Mouse (Mus musculus): ENCODE data around the gene Katnal1.

Gene Katnal1

DNA sequence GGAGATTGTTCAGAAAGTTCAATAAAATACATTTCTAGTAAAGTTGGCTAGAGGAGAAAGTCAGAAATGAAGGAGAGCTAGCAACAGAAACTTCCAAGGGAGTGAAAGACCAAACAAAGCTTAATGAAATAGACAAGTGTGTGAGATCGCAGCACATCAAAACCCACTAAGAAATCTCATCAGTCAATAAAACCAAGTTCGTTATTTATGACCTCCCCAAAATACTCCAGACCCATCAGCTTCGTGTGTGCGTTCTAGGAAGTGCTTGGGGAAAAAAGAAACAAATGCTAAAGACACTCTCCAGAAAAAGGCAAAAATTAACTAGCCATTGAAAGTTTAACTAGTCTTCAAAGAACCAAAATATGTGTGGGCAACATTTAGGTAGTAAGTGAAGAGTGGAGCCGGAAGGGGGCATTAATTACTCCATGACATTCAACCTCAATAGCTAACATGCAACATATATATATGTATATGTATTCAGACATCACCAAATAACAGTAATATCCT lies 1.4 kb downstream of the Katnal1 start:
- DNase-seq (ENCODE audit: low read depth, low spot score), result no peak

- no peak for DNase-seq (ENCODE audit: low read depth, low spot score)
Observed at GRCm38 (mm10) chr5:148924586-148924985, 4.5 kb downstream of the Katnal1 start.

DNA sequence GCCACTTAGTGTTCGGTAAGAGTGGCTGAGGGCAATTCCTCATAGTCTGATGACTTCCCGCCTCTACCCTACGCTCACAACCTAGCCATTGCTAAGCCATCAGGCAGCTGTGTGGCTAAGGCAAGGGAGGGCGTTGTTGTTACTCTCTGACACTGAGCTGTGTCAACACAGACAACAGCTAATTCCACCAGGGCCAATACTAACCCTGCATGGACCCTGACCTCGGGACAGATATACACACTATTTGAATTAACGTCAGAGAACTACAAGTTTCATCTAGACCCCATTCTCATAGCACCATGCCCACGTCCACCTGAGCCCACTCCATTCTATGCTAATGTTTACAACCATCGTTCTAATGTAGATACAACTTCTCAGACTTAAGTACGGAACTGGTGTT lies 5.1 kb downstream of the Katnal1 start:
- DNase-seq (ENCODE audit: low read depth, low spot score), result no peak

- no peak for DNase-seq (ENCODE audit: low read depth, low spot score)
Observed at GRCm38 (mm10) chr5:148923408-148923807, 5.7 kb downstream of the Katnal1 start.

GRCm38 (mm10) chr5:148922773-148923172 lies 6.3 kb downstream of the Katnal1 start:
- DNase-seq (ENCODE audit: low read depth, low spot score), result no peak

GRCm38 (mm10) chr5:148918049-148918448 lies 11.1 kb downstream of the Katnal1 start:
- DNase-seq (ENCODE audit: low read depth, low spot score), result no peak

DNA sequence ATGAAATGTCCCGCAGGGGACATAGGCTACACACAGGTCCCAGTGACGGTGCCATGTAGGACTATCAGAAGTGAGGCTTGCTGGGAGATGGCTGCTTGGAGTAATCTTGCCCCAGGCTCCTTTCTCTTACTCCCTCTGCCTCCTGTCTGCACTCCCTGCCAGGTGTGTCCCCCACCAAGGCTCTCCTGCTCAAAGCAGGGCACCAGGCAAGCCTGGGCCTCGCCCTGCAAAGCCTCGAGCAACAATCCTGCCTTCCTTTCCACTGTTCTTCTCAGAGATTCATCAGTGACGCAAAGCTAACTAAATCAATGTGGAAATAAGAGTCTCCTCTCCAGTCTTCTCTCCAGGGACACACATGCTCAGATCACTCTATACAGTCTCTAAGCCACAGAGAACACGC lies 12.3 kb downstream of the Katnal1 start:
- DNase-seq (ENCODE audit: low read depth, low spot score), result no peak

DNA sequence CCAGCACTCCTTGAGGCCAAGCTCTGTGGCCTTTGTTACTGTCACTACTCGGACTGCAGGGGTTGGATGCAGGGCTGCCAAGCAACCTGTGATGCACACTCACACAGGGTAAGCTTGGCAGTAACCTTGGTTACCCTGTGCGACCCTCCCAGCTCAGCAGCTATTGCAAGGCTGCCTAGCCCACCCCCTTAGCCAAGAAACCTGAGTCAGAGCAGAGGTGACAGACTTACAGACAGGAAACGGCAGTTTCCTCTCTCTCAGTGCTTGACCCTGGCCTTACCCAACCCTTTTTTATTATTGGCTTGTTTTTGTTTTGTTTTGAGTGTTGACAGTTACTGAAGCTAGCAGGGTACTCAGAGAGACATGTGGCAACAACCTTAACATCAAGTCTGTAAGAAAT lies 16.9 kb downstream of the Katnal1 start:
- DNase-seq (ENCODE audit: low read depth, low spot score), result no peak

DNA sequence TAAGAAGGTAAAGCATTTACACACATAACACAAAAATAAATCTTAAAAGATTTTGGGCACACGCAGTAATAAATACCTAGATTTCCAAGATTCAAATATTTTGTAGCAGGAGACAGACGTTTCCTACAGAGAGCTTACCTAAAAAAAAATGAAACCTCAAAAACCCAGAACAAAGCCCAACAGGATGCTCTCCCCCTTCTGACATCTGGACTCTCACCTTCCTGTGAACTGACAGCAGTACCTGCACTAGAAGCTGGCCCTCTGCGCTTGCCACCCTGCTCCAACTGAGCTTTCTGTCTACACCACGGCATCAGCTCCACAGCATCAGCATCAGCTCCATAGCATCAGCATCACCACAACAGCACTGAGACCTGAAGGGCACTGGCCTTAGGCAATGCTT lies 19.1 kb downstream of the Katnal1 start:
- no peak for DNase-seq (ENCODE audit: low read depth, low spot score)

DNA sequence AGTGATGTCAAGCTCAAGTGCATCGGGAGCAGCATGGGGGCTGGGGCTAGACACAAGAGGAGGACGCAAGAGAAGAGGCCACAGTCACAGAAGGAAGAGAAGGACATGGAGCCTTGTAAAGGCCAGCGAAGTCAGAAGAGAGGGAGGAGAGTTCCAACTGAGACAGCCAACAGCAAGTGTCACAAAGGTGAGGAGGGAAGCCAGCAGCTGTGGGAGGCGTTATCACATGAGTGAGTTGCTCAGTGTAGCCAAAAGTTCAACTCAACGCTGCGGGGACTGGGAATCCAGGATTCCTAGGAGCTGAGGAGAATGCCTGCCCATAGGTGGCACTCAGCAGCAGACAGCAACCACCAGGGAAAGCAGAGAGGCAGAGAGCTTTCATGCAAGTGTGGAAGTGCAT lies 19.7 kb downstream of the Katnal1 start:
- no peak for DNase-seq (ENCODE audit: low read depth, low spot score)

GRCm38 (mm10) chr5:148909057-148909395 lies 20.1 kb downstream of the Katnal1 start:
- DNase-seq (ENCODE audit: low read depth, low spot score), result no peak

DNA sequence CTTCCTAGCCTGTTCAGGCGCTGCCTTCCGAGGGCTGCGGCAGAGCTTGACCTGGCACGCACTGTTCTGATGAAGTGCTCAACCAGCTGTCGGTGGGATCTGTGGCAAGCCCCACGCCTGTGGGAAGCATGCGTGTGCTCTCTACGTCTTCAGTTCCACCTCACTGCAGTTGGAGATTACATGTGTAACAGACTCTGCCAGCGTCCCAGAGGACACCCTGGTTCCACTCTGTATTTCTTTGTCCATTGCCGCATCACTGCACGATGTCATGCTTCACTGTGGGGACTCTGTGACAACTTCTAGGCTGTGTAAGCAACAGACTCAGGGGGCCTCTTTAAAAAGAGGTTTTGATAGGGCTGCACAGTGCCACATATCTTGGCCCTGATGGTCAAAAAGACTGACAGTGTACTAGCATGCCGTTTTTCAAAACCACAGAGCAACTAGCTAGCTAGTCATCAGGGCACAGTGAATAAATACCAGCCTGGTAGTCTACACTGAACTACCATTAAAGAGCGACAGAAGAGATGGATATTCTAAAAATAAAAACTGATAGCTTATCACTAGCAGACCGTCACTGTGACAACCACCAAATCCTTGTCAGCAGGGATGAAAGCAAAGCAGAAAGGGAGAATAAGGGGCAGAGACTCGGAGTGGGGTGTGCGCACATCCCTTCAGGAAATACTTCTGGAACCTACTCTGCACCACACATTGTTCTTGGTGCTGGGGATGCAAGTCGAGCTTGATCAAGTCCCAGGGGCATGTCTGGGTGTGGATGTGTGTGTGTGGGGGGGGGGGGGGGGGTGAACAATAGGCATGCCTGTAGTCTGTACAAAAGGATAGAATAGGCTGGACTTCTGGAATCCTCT lies 20.7 kb downstream of the Katnal1 start:
- no peak for DNase-seq (ENCODE audit: low read depth, low spot score)

- DNase-seq (ENCODE audit: low read depth, low spot score), result no peak
Observed at GRCm38 (mm10) chr5:148906305-148906704, 22.8 kb downstream of the Katnal1 start.

DNA sequence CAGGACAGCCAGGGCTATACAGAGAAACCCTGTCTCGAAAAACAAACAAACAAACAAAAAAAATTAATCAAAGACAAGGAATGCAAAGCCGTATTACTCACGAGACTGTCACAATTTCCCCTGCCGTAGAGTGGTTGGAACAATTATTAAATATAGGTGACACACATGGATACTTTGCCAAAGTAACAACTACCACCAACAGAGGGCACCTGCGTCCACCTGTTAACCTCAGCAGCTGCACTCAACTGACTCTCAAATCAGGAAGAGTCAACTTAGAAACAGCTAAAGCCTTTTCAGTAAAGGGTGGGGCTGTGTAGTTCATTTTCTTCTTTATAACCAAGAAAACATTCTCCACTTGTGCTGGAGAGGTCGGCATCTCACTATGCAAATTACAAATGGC lies 24.3 kb downstream of the Katnal1 start:
- no peak for DNase-seq (ENCODE audit: low read depth, low spot score)

GRCm38 (mm10) chr5:148899361-148899760 lies 29.8 kb downstream of the Katnal1 start:
- no peak for DNase-seq (ENCODE audit: low read depth, low spot score)

DNA sequence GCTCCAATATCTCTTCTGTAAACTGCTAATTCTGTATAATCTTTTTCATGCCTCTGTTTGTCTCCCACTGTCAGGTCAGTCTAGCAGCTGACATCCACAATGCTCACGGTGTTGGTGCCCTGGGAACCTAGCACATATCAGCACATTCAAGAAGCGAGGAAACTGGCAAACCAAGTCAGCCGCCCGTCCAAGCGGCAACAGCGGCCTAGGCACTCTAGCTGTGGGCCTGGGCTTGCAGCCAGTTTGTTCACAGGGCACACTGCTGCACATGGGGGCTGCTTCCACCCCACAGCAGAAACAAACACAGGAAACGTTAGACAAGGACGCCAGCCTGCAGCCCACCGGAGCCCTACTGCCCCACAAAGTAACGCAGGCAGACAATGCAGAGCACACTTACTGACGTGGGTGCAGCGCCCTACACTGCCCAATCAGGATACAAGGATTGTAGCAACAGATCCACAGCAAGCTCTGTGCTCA lies 31.1 kb downstream of the Katnal1 start:
- DNase-seq (ENCODE audit: low read depth, low spot score), result no peak

- DNase-seq (ENCODE audit: low read depth, low spot score), result no peak
Observed at GRCm38 (mm10) chr5:148897069-148897702, 31.9 kb downstream of the Katnal1 start.

- no peak for DNase-seq (ENCODE audit: low read depth, low spot score)
Observed at GRCm38 (mm10) chr5:148896515-148896914, 32.6 kb downstream of the Katnal1 start.

DNA sequence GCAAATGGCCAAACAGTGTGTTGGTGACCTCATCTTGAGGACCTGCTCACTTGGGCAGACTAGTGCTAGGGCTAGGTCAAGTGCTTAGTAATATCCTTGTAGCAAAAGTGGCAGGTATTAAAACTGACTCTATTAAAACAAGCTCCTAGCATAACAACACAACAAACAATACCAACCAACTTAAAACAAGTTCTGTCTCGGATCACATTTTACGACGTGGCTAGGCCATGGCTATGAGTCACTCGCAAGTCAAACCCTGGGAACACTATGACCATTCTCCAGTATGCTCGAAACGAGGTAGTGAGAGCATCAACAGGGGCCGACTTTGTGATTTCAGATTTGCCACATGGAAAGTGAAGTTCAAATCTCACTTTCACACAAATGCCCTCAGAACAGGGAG lies 33.3 kb downstream of the Katnal1 start:
- no peak for DNase-seq (ENCODE audit: low read depth, low spot score)

DNA sequence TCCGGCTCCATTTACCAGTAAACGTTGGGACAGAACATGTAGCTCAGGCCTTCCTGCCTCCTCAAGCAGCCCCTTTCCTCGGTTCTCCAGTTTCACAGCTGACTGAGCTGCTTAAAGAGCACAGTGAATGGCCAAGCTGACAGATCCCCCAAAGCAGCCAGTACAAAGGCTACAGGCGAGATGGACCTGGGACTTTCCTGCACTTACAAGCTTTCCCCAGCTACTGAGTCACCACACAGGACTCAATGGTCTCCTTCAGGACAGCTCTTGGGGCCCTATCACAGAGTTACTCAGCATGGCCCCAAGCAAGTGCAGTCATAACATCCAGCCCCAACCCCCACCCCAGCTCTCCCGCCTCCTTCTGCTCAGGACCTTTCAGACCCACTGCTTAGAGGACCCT lies 34.1 kb downstream of the Katnal1 start:
- DNase-seq (ENCODE audit: low read depth, low spot score), result no peak

GRCm38 (mm10) chr5:148890237-148890636 lies 38.9 kb downstream of the Katnal1 start:
- no peak for DNase-seq (ENCODE audit: low read depth, low spot score)

DNA sequence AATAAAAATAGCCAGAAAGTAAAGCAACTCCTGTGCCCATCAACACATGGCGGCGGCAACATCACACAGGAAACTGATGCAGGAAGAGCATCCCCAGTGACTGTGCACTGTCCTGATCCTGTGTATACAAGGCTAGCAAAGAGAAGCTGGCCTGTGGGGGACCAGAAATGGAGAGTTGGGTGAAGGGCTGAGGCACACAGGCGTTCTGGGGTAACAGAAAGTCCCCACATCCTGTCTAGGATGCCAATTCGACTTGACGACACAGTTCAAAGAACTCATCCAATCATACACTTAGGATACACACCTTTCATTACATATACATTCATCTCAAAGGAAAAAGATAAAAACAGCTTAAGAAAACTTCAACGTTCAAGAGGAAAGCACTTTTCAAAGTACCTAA lies 41.1 kb downstream of the Katnal1 start:
- DNase-seq (ENCODE audit: low read depth, low spot score), result no peak

Data from skeletal muscle tissue, adult 2 months (tissue).